Mouse (Mus musculus): Measurements from ENCODE around the gene Gm42674. TPM values are rescaled to one million over a fixed set of nuclear protein-coding genes. Genes with fewer than 3 reads are reported as not detected.

The Gm42674 gene
- total RNA-seq, 2 experiments from 2014 or later, result not detected

DNA sequence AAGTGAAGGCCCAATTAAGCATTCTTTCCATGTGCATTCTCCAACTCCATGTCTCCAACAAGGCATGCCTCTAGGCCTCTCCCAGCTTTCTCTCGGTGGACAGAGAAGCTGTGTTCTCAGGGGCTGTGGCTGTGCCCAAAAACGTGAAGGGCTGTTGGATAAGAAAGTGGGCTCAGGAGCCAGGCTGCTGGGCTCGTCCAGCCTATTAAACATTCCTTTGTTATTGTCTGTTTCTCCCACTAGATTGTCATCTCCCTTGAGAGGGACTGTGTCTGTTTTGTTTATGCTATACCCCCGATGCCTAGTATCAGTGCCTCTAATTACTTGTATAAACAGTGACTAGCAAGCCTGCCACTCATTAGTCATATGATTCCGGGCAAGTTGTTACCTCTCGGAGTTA is 4.0 kb upstream of the Gm42674 start:
- no peak for DNase-seq (ENCODE audit: low spot score in 2 of 2)

DNA sequence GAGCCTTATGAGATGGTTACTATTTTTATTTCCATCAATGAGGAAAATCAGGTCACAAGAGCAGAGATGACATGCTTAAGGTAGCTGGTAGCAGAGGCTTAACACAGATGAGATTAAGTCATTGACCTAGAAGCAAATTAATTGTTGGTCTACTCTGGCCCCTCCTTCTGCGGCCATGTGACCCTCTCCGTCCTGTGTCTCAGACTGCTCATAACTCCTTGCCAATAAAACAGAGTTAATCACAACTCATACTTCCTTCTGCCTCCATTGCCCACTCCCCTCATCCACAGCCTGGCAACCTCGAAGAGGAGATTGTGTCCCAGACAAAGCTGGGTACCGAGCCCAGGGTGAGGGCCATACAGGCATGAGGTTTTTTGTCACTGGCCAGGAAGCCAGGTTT is 3.5 kb upstream of the Gm42674 start:
- no peak for DNase-seq (ENCODE audit: low spot score in 2 of 2)

DNA sequence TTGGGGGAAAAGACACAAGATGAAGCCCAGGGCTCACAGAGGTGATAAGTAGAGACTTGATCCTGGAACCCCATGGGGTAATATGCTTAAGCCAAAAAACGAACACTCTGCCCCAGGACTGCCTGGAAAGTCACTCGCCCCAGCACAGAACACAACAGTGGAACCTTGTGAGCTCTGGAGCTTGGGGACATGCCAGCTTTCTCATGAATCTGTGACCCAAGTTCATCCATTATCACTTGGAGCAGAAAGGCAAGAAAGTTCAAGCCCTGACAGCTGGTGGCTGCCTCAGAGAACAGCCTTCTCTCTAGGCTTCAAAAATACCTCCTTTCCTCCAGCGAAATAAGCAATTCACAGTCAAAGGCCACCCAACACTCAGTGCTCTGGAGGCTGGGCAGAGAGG is 2.3 kb upstream of the Gm42674 start:
- DNase-seq (ENCODE audit: low spot score in 2 of 2), result no peak

DNA sequence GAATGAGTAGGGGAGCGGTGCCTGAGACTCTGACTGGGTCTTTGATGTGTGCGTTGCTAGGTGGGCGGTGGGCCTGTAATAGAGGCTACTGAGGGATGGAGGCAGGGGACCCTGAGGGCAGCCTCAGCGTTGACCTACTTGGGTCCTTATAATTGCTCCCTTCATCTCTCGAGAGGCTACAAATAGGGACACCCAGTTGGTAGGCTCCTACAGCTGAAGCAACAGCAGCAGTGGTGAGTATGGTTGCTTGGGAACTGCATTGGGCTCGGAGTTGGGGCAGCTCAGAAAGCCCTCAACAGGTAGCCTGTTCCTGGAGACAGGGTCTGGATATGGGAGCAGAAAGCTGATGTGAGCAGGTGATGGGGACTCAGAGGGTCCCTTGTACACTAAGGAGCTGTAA is 1.7 kb upstream of the Gm42674 start:
- DNase-seq (ENCODE audit: low spot score in 2 of 2), result no peak

DNA sequence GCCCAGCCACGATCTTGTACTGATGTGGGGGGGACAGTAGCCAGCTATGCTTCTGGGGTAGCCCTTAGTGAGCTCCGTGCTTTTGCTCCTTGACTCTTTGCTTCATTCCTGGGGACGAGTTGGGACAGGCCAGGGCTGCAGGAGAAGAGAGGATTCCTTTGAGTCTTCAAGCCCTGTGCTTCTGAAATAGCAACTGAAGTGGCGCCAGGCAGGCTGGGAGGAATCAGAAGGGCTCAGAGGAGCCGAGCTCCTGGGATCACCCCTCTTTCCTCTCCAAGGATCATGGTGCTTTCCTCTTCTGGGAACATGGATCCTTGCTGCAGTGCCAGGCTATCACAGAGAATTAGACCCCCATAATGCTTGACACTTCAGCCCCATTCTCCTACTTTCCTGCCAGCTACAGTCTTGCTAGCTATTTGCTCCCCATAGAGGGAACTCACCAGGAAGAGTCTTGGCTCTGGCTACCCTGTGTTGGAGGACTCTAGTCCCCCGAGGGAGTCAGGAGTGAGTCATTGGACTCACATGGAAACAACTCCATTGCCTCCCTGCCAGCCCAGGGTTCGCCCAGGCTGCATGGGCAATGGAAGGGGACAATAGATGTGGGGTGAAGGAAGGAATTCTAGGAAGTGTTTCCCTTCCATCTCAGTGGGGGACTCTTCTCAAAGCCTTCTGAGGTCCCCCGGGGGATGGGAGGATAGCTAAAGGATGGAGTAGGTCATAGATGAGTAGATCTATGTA is 1.1 kb upstream of the Gm42674 start:
- no peak for DNase-seq (ENCODE audit: low spot score in 2 of 2)

DNA sequence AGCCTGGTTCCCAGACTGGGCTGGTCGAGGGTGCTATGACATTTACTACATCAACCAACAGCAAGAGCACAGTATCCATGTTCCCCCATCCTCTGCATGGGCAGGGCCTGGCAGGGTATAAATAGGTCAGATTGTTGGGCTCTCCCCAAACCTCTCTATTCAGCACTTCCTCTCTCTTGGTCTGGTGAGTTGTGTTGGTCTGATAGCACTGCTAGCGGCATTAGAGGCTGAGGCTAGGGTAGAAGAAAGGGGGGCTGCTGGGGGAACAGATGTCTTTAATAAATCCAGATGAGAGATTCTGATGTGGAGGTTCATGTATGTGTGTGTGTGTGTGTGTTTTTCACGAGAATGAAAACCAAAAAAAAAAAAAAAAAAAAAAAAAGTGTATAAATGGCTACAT is 1.9 kb downstream of the Gm42674 start, which contains the start of gene S100a4:
Gene S100a4 (plus strand): TSS at position 149 of the 400 bp plus-strand sequence.
- no peak for DNase-seq (ENCODE audit: low spot score in 2 of 2)

DNA sequence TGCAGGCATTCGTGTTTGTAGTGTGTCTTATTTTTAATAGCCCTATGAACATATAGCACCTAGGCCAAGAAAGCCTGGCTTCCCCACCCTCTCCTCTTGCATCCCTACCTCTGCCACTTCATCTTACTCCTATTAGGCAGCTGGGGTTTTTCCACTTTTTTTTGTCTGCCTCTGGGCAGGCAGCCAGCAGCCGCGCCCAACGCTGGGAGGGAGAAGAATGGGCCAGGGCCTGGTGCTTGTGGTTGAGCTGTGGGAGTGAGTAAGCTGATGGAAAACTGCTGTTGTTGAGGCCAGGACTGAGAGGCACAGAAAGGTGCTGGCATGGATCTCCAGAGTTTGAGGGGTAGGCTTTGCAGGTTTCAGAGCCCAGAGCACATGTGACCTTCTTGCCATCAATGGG is 2.7 kb downstream of the Gm42674 start:
- DNase-seq (ENCODE audit: low spot score in 2 of 2), result peak; percentile 61 to 66

DNA sequence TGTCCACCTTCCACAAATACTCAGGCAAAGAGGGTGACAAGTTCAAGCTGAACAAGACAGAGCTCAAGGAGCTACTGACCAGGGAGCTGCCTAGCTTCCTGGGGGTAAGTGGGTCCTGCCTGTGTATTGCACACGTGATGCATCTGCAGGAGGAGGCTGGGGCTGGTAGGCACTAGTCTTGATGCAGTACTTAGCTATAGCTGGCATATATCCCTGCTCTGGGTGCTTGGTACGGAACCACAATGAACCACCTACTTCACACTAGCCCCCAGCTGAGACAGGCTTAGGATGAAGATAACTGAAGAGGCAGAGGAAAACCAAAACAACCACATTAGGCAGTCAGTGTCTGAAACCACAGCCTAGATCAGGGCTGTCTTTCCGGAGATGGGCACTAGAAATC is 3.3 kb downstream of the Gm42674 start:
- DNase-seq (ENCODE audit: low spot score in 2 of 2), result no peak

DNA sequence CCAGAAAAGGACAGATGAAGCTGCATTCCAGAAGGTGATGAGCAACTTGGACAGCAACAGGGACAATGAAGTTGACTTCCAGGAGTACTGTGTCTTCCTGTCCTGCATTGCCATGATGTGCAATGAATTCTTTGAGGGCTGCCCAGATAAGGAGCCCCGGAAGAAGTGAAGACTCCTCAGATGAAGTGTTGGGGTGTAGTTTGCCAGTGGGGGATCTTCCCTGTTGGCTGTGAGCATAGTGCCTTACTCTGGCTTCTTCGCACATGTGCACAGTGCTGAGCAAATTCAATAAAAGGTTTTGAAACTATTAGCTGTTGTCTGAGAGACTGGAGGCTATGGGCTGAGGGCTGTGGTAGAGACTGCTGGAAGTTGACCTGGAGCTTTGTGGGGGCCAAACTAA is 4.0 kb downstream of the Gm42674 start:
- no peak for DNase-seq (ENCODE audit: low spot score in 2 of 2)

DNA sequence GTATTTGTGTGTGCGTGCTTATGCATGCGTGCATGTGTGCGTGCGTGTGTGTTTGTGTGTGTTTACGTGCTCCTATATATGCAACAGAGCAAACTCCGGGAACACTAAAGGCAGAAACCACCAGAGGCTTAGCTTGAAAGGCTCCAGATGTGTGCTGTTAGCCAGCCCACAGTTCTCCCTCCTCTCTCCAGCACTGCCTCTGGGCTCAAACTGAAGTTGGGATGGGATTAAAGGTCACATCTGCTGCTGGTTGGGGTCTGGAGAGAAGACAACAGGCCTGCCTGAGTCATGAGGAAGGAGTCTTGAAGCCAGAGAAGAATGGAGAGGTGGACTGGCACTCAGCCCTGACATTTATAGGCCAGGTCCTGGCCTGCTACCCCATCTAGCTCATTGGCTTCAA is 4.5 kb downstream of the Gm42674 start:
- no peak for DNase-seq (ENCODE audit: low spot score in 2 of 2)

DNA sequence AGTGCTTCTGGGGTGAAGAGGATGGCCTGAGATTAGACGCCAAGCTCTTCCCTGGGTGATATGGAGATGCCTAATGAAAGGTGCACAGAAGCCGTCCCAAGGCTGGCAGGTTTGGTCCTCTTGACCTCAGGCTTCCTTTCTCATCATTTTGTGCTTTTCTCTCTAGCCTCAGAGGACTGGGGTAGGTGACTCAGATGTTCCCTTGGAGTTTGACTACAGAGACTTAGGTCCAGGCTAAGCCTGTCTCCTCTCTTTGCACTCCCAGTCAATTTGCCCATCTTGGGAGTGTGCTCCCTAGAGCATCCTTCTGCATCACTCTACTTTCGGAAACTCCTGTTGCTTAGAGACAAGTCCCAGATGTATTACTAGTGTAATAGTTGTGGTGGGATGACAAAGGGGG is 5.7 kb downstream of the Gm42674 start:
- DNase-seq (ENCODE audit: low spot score in 2 of 2), result no peak

DNA sequence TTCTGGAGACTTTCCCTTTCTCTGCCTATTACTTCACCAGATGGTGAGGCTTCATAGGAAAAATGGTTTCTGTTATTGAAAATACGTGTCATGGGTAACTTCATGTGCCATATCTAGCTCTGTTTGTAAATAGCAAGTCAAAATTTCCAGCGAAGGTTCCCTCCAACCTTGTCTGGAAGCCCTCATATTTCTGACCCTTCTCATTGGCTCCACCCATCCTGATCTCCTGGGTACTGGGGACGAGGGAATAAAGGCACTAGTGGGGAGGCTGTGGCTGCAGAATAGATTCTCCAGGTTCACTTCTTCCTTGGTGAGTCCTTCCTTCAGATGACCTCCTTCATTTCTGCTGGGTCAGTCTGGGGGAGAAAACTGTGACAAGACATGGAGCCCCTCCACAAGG is 6.5 kb downstream of the Gm42674 start, which contains the start of gene S100a5:
Gene S100a5 (plus strand): TSS at position 301 of the 400 bp plus-strand sequence.
- DNase-seq (ENCODE audit: low spot score in 2 of 2), result no peak

DNA sequence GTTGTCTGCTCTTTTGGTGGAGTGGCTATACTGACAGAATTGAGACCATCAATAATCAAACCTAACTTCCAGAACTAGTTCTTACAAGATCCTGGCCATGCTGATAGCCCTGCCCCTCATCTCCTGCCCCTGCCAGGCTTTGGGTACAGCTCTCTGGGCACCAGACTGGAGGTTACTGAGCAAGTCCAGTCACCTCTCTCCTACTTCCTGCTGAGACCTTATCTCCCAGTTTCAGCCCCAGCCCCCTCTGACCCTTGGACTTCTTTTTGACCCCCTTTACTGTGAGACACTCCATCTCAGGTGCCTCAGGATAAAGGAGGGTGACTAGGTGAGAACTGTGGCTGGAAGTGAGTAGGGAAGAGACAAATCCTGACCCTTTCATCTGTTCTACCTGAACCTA is 7.4 kb downstream of the Gm42674 start:
- no peak for DNase-seq (ENCODE audit: low spot score in 2 of 2)

DNA sequence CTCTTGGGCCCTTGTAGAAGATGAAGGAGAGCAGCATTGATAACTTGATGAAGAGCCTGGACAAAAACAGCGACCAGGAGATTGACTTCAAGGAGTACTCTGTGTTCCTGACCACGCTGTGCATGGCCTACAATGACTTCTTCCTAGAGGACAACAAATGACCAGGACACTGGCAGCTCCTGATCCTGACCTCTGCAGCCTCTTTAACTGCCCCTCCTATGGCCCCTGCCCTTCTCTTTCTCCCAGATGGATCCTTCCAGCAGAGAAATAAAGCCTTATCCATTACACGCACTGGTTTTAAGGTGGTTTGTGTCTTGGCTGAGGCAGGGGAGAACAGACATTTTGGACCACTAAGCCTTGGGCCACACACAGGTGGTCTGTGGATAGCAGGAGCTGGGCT is 9.8 kb downstream of the Gm42674 start:
- no peak for DNase-seq (ENCODE audit: low spot score in 2 of 2)

DNA sequence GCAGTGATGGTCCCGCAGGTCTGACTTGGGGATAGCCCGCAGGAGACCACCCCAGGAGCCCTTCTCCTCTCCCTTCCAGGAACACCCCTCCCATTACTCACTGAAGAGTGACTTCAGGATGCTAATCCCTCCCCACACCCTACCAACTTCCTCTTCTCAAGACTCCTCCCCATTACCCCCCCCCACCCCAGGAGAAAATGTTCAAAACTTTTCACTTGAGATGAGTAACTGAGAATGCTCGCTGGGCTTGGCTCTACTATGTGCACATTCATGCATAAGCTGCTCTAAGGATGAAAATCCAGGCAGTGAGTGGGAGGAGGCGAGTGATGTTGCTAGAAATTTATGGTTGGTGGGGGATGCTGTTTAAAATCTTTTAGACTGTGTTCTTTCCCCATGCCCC is 10.4 kb downstream of the Gm42674 start:
- DNase-seq (ENCODE audit: low spot score in 2 of 2), result no peak

DNA sequence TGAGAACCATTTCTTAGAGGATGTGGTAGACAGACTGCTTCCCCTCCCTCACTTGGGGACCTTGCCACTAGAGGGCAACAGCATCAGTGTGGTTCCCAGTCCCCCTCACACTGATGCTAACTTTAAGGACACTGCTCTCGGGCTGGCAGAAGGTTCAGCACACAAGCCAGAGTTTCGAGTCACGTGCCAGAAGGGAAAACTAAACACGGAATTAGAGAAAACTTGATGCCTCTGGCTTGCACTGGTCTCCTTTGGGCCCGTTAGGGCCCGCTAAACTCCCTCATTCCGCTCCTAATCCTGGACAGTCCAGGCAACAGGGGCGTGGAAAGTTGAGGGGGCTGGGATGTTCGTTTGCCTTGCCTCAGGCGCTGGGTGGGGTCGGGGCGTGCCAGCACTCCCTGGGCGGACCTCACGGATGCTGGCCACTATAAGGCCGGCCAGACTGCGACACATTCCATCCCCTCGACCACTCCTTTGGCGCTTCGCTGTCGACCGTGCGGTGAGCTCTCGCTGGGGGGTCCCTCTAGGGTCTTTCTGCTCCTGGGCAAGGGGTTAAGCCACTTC is 11.1 kb downstream of the Gm42674 start, which contains the start of gene S100a6:
Gene S100a6 (plus strand): TSS at position 155 of the 564 bp plus-strand sequence.
- DNase-seq (ENCODE audit: low spot score in 2 of 2), result peak; percentile 62 to 66

DNA sequence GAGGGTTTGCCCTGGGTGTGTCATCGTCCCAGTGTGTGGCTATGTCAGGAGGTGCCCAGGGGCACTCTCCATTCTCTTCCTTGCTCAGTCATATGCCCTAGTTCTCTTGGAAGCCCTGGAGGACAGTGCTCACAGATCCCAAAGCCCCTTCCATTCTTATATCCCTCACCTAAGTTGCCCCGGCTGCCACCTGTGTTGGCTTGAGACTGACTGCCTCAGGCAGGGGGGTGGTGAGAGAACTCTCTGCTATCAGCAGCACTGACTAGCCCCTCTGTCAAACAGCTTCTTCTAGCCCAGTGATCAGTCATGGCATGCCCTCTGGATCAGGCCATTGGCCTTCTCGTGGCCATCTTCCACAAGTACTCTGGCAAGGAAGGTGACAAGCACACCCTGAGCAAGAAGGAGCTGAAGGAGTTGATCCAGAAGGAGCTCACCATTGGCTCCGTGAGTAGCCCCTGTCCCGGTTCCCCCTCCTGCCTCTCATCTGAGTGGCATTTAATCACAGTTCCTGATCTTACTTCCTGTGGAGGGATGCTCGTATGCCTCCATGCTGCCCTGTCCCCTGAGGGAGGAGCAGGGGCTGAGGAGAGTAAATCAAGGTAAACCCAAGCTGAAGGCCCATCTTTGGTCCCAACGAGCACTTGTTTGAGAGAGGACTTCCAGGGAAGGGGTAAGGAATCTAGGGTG is 11.9 kb downstream of the Gm42674 start:
- DNase-seq (ENCODE audit: low spot score in 2 of 2), result no peak

DNA sequence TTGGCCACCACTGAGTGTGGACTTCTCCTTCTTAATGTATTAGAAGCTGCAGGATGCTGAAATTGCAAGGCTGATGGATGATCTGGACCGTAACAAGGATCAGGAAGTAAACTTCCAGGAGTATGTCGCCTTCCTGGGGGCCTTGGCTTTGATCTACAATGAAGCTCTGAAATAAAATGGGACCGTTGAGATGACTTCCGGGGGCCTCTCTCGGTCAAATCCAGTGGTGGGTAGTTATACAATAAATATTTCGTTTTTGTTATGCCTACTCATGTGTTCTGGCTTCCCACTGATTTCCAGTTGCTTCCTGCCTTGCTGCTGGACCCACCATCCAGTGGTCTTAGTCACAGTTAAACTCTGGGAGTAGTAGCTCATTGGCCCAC is 12.4 kb downstream of the Gm42674 start:
- no peak for DNase-seq (ENCODE audit: low spot score in 2 of 2)

DNA sequence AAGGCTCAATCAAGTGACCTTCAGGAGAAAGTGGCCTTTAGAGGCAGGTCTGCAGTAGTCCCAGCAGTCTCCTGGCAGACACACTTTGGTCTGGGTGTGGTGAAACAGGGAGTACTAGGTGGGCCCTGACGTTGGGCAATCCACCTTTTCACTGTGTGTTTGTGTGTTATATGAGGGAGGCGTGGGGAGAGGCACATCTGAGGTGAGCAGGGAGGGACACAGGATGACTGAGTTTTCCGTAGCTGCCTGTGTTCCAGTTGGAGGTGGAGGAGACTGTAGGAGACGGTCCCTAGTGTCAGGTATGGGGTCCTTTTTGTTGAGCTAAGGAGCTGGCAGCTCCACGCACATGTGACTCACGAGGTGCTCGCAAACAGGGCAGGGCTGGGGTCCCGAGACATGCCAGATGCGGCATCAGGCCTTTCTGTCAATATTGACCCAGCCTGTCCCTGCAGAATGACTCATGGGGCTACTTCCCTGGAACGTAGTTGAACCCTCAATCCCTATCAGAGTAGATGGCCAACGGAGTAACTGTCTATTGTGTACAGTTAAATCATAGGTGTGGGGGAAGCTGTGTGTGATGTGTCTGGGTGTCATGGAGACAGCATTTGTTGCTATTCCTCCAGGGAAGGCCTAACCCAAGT is 13.0 kb downstream of the Gm42674 start:
- no peak for DNase-seq (ENCODE audit: low spot score in 2 of 2)

DNA sequence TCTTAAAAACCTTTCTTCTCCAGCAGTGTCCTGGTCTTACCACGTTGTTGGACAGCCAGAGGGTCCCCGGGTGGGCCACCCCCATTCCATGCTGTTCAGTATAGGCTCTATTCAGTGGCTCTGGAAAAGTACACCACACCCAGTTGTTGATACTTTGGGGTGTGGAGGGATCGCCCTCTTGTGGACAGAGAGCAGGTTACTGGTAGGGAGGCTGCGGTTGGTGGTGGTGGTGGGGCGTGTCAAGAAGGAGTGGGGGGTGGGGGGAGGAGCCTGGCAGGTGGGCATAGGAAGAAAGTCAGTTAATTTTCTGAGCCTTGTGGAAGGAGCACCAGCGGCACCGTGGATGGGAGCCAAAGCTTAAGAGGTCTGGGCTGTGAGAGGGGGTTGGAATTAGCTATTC is 13.7 kb downstream of the Gm42674 start:
- peak; percentile 72 to 78 for DNase-seq (ENCODE audit: low spot score in 2 of 2)

DNA sequence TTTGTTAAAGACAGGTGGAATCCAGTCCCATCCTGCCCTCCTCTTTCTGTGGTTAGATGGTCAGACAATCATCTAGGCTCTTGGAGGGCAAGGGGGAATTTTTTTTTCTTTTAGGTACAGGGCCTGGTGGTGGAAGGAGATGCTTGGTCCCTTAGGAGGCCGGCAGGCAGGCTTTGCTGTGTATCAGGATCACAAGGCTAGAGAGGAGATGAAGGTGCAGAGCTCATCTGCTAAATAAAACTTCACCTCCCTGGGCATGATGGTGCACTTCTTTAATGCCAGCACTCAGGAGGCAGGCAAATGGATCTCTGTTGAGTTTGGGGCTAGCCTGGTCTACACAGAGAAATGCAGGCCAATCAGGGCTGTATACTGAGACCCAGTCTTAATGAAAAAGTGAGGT is 14.2 kb downstream of the Gm42674 start:
- no peak for DNase-seq (ENCODE audit: low spot score in 2 of 2)

DNA sequence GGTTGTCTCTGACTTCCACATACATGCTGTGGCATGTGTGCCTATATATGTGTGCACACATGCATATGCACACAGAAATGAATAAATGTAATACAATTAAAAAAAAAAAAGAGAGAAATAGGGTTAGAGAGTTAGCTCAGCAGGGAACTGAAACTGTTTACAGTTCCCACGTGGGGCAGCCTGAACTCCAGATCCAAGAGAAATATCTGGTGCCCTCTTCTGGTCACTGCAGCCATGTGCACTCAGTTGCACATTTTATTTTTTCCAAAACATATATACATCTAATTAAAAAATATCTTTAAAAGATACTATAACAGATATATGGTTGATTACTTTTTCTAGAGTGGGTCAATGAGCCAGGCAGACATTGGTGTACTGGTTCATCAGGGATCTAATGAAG is 15.9 kb downstream of the Gm42674 start:
- no peak for DNase-seq (ENCODE audit: low spot score in 2 of 2)
